Mouse (Mus musculus) stomach, embryonic 14.5 days (tissue): ENCODE measurements around the gene Vstm5. TPM values are rescaled to one million over a fixed set of nuclear protein-coding genes. Genes with fewer than 3 reads are reported as not detected.
"Not testable (repeated sequence)": the region's sequence is repeated elsewhere in the genome, so short reads cannot be mapped to it uniquely, and the experiment has no call there.

Experiments used
- ATAC-seq: fragments of 200-750 bp; cut with Nextera tagmentation; 2 replicates; pipeline ENCODE4 v1.8.0; 2017; ENCODE audit warnings: low read depth, moderate TSS enrichment; ENCODE audit not compliant: insufficient number of reproducible peaks, insufficient read depth, low FRiP score
- H3K27ac ChIP-seq: fragments of 300-500 bp; sonication (generic); 2 replicates; pipeline ENCODE4 v1.5.1; 2014; ENCODE audit warnings: mild to moderate bottlenecking, low read length, moderate library complexity, mixed read lengths
- H3K27me3 ChIP-seq: fragments of 300-500 bp; sonication (generic); 2 replicates; pipeline ENCODE4 v1.6.1; 2014; ENCODE audit warnings: low read length, control low read depth, mixed read lengths; ENCODE audit not compliant: control insufficient read depth, insufficient read depth
- H3K36me3 ChIP-seq: fragments of 300-500 bp; sonication (generic); 2 replicates; pipeline ENCODE4 v1.6.1; 2014; ENCODE audit warnings: mild to moderate bottlenecking, control low read depth, low read length, moderate library complexity, mixed read lengths; ENCODE audit not compliant: control insufficient read depth, insufficient read depth
- H3K4me1 ChIP-seq: fragments of 300-500 bp; sonication (generic); 2 replicates; pipeline ENCODE4 v1.6.1; 2014; ENCODE audit warnings: low read length, control low read depth, mixed read lengths; ENCODE audit not compliant: control insufficient read depth, insufficient read depth
- H3K4me2 ChIP-seq: fragments of 300-500 bp; sonication (generic); replicated peaks from 2 replicates; pipeline ENCODE4 v1.6.1; 2014; ENCODE audit warnings: low read depth, low read length, control low read depth
- H3K4me3 ChIP-seq: fragments of 300-500 bp; sonication (generic); 2 replicates; pipeline ENCODE4 v1.5.1; 2014; ENCODE audit warnings: low read depth, low read length, control low read depth
- H3K9ac ChIP-seq: fragments of 300-500 bp; sonication (generic); replicated peaks from 2 replicates; pipeline ENCODE4 v1.6.1; 2014; ENCODE audit warnings: low read depth, mild to moderate bottlenecking, control low read depth, low read length, moderate library complexity, mixed read lengths
- H3K9me3 ChIP-seq: fragments of 300-500 bp; sonication (generic); 2 replicates; pipeline ENCODE4 v1.6.1; 2016; ENCODE audit warnings: low read depth, low read length, control low read depth; ENCODE audit not compliant: control insufficient read depth
- WGBS: fragments of 180-500 bp; shearing (Covaris S2); extraction: QIAGEN DNeasy Blood & Tissue Kit; methylation state at CpG from one replicate; pipeline ENCODE4 v1.1.7; 2014; 5-methylcytosine and 5-hydroxymethylcytosine counted together
- polyA plus RNA-seq: library from polyadenylated mRNA; unstranded; fragments of >200 nt; fragmentation: Nextera tagmentation; extraction: Ambion mirVana; gene quantifications from 2 replicates; pipeline ENCODE4 v1.2.1, GENCODE M21; 2014

The Vstm5 gene
- 8.2 and 9.4 TPM in 2 replicates for polyA plus RNA-seq

DNA sequence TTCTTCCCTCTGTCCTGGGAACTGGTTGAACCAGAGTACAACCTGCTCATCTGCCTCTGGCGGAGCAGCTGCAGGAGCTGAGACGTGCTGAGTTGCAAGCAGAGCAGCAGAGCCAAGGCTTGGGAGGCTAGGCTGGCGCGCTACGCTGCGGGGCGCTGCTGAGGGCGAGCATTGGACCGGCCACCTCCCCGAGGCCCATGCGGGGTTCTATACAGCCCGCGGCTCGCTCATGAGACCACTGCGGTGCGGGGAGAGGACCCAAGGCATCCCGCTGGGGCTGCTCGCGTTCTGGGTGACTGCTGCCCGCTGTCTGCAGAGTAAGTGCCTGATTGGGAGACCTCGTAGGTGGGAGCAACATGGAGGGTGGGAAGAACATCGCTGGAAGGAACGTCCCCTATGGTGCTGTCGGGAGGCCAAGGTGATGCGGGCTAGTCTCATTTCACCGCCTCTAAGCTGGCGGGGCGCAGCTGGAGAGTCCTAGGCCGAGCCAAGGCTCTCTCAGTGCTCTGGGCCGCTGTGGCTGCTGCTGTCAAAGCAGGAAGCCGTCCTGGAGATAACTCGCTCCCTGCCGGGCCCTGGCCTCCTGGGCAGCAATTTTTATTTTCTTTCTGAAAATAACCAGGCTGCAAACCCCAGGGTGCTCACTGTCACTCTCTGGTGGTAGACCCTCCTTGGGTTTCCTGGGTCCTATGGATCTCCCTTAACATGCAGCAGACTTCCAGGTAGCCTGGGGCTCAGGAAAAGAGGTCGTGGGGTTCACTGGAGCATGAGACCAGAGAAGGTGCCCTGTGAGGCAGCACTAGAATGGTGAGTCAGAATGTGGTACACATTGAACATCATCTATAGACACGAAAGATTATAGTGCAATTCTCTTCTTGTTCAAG lies at the start of gene Vstm5:
Gene Vstm5 (plus strand): TSS at position 4 of the 884 bp plus-strand sequence.
- Histone ChIP-seq H3K36me3 (no peaks in the 10 kb centered on the region), H3K4me2 (peak within 1 kb of the TSS; percentile 74), H3K9me3 (no peaks in the 10 kb centered on the region), H3K4me1 (0 out of 2 replicates have a peak, but pooled peaks cover 2% of the 10 kb centered on the region), H3K4me3 (peak within 1 kb of the TSS; percentile 38), H3K27ac (peak within 1 kb of the TSS; percentile 4; the same call in 1 of the 2 replicates), H3K27me3 (no peaks in the 10 kb centered on the region), H3K9ac (peak within 1 kb of the TSS; percentile 29; the same call in 1 of the 2 replicates)
- ATAC-seq, result peak; percentile 65
- WGBS, result 5% methylated on average over 34 of the region's 35 CpGs

DNA sequence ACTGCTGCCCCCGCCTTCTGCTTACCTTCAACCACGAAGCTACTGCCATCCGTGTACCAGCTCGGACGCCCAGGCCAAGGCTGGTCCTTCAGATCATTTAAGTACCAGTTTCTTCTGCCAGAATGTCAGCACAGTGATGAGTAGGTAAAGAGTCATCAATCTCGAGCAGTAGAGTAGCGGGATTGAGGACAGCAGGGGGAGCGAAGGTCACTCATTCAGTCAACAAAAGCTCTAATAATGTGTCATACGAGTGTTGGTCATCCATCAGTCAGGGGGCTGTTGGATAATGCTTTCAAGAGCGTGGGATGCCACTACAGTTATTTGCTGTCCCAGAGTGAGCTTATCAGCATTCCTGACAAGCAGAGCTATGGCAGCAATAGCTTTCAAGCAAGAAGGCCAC lies 44.0 kb upstream of the Vstm5 start:
- not testable (repeated sequence) for H3K4me1 ChIP-seq, H3K27ac ChIP-seq, H3K27me3 ChIP-seq, H3K9me3 ChIP-seq, H3K9ac ChIP-seq, H3K4me3 ChIP-seq, ATAC-seq, H3K36me3 ChIP-seq, H3K4me2 ChIP-seq
- 48% methylated on average over 10 of the region's 10 CpGs for WGBS

DNA sequence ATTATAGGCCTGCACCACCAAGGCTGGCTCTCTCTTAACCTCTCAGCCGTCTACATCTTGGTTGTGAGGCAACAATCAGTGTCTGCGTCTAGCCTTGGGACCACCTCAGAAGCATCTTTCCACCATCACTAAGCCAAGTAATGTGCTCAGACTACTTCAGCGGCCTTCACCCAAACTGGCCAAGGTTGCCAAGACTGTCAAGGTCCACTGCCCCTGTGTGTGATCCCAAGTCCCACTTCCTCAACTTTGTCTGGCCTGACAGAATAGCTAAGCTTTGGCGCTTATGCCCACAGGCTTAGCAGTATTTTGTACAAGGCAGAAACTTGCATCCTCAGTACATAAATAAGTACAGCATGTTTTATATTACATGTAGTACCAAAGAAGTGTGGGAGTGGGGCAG lies 32.2 kb upstream of the Vstm5 start:
- no peak overlapping the region for H3K4me2 ChIP-seq
- no peaks in the 10 kb centered on the region for H3K27me3 ChIP-seq
- H3K4me1 ChIP-seq, result no peaks in the 10 kb centered on the region
- no peaks in the 10 kb centered on the region for H3K9me3 ChIP-seq
- no peak for ATAC-seq
- no peaks in the 10 kb centered on the region for H3K36me3 ChIP-seq
- no peak overlapping the region for H3K27ac ChIP-seq
- no peak overlapping the region for H3K9ac ChIP-seq
- H3K4me3 ChIP-seq, result no peak overlapping the region
- 91% methylated on average over 4 of the region's 4 CpGs for WGBS

DNA sequence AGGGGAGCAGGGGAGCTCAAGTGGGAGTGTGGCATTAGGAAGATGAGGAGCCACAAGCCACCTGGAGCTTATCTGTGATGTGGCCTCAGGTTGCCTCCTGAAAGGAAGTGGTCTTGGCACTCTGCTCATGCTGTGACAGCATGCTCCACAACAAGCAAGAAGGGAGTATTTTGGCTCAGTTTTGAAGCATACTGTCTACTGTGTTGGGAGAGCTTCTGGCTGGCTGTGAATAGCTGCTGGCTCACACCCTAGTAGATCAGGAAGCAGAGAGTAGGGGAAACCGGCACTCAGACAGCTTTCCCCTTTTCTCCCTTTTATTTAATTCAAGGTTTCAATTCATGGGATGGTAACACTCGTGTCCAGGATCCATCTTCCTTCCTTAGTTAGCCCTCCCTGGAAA lies 29.5 kb upstream of the Vstm5 start:
- WGBS, result 68% methylated on average over 2 of the region's 2 CpGs
- H3K27ac ChIP-seq, result no peak overlapping the region
- H3K36me3 ChIP-seq, result no peaks in the 10 kb centered on the region
- no peak overlapping the region for H3K4me3 ChIP-seq
- no peaks in the 10 kb centered on the region for H3K9me3 ChIP-seq
- H3K4me1 ChIP-seq, result no peaks in the 10 kb centered on the region
- H3K9ac ChIP-seq, result no peak overlapping the region
- H3K27me3 ChIP-seq, result no peaks in the 10 kb centered on the region
- no peak for ATAC-seq
- no peak overlapping the region for H3K4me2 ChIP-seq

DNA sequence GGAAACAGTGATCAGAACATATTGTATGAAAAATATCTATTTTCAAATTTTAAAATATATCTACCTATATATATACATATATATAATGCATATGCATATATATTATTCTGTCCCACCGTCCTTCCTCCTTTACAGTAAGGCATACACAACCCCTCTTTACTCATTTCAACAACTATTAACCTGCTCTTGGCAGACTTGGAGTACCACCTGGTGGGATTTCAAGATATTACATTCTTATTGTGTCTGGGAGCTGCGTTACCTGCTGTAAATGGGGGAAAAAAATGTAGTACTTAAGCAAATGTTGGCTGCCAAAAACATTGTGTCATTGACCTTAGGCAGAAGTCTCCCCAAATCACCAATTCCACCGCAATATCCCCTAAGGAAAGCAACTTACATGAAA lies 27.0 kb upstream of the Vstm5 start:
- Histone ChIP-seq H3K4me2 (no peak overlapping the region), H3K9me3 (no peaks in the 10 kb centered on the region), H3K27ac (no peak overlapping the region), H3K27me3 (no peaks in the 10 kb centered on the region), H3K9ac (no peak overlapping the region), H3K4me1 (no peaks in the 10 kb centered on the region), H3K4me3 (no peak overlapping the region), H3K36me3 (no peaks in the 10 kb centered on the region)
- no peak for ATAC-seq
- WGBS, result 72% methylated on average over 3 of the region's 3 CpGs

DNA sequence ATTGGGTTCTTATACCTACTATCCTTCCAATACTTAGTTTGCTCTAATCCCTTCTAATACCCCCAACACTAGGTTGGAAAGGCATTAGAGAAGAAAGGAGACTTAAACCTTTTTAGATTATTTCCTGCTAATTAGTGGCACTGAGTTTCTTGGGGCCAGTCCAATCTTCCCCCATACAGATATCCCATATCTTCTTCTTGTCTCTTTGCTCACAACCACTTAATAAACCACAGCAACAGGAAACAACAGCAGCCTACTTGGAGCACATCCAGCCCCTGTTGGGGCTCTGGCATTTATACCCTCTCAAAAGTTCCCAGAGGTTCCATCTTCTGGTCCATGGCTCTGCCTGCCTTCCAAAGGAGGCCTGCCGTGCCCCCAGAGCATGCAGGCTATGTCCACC lies 25.1 kb upstream of the Vstm5 start:
- no peak overlapping the region for H3K27ac ChIP-seq
- 81% methylated on average over 1 of the region's 1 CpGs for WGBS
- no peak overlapping the region for H3K4me2 ChIP-seq
- no peak overlapping the region for H3K9ac ChIP-seq
- no peaks in the 10 kb centered on the region for H3K27me3 ChIP-seq
- no peaks in the 10 kb centered on the region for H3K9me3 ChIP-seq
- no peak overlapping the region for H3K4me3 ChIP-seq
- ATAC-seq, result no peak
- no peaks in the 10 kb centered on the region for H3K4me1 ChIP-seq
- no peaks in the 10 kb centered on the region for H3K36me3 ChIP-seq

DNA sequence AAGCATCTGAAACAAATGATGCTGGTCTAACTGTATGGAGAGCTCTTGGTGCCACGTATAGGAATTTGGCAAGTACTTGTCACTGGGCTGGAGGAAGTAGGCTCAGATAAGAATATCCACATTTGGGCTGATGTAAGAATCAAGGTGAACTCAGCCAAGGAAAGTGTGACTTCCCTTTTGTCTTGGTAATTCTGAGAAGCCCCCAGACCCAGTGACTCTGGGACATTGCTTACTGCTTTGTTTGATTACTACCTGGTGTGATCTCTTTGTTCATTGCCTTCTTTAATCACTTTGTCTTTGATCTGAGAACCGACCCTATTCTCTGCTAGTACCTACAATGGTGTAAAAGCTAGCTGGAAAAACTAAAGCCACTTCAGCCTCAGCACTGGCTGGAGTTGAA lies 13.9 kb upstream of the Vstm5 start:
- H3K4me2 ChIP-seq, result no peak overlapping the region
- WGBS, result 39% methylated on average over 2 of the region's 2 CpGs
- no peaks in the 10 kb centered on the region for H3K36me3 ChIP-seq
- no peaks in the 10 kb centered on the region for H3K27me3 ChIP-seq
- no peak overlapping the region for H3K27ac ChIP-seq
- H3K9ac ChIP-seq, result no peak overlapping the region
- H3K9me3 ChIP-seq, result no peaks in the 10 kb centered on the region
- H3K4me1 ChIP-seq, result no peaks in the 10 kb centered on the region
- ATAC-seq, result no peak
- no peak overlapping the region for H3K4me3 ChIP-seq

DNA sequence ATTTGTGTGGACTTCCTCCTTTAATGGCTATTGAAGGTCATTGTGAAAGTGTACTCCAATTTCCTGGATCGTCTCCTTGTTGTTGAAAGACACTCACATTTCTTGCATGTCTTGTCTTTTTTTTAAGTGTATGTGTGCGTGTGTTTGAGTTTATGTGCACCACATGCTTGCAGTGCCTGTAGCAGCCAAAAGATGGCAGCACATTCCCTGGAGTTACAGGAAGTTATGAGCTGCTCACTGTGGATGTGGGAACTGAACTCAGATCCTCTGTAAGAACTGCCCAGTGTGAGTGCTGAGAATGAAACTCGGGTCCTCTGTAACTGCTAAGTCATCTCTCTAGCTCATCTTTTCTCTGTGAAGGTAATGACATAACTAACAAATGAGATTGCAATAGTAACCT lies 6.4 kb upstream of the Vstm5 start:
- Histone ChIP-seq H3K4me3 (no peak overlapping the region), H3K36me3 (no peaks in the 10 kb centered on the region), H3K27me3 (no peaks in the 10 kb centered on the region), H3K9me3 (no peaks in the 10 kb centered on the region), H3K4me1 (no peaks in the 10 kb centered on the region), H3K27ac (no peak overlapping the region), H3K4me2 (no peak overlapping the region), H3K9ac (no peak overlapping the region)
- WGBS, result 85% methylated on average over 3 of the region's 3 CpGs
- no peak for ATAC-seq
